Mouse (Mus musculus) megakaryocyte, embryonic 14.5 days (primary cell): ENCODE measurements around the gene Dapl1. TPM values are rescaled to one million over a fixed set of nuclear protein-coding genes. Genes with fewer than 3 reads are reported as not detected.

Experiments used
- H3K27me3 ChIP-seq: replicated peaks from 2 replicates; pipeline ENCODE3; 2012; ENCODE audit warnings: inconsistent platforms
- H3K36me3 ChIP-seq: replicated peaks from 2 replicates; pipeline ENCODE3; 2012; ENCODE audit warnings: low read length, inconsistent platforms, mixed read lengths
- H3K4me1 ChIP-seq: 2 replicates; pipeline ENCODE4 v1.6.1; 2012; ENCODE audit warnings: inconsistent platforms
- H3K4me3 ChIP-seq: replicated peaks from 2 replicates; pipeline ENCODE3; 2012; ENCODE audit warnings: moderate library complexity, mild to moderate bottlenecking, inconsistent platforms
- H3K9me3 ChIP-seq: 2 replicates; pipeline ENCODE4 v1.6.1; 2012; ENCODE audit warnings: inconsistent platforms
- FLI1 ChIP-seq: IDR thresholded peaks from 2 replicates; pipeline ENCODE4 v1.6.1; 2012; ENCODE audit warnings: low read length, inconsistent platforms, mixed read lengths
- GATA1 ChIP-seq: IDR thresholded peaks from 3 replicates; pipeline ENCODE4 v1.6.1; 2012; ENCODE audit warnings: mixed read lengths, low read length, inconsistent platforms, borderline replicate concordance
- polyA plus RNA-seq: library from polyadenylated mRNA; stranded (reverse); fragments of >175 nt; gene quantifications from 2 replicates; pipeline ENCODE4 v1.2.3, GENCODE M21; 2012; ENCODE audit warnings: low replicate concordance; ENCODE audit not compliant: insufficient read depth

Gene Dapl1
- polyA plus RNA-seq, 1 experiment = not detected

DNA sequence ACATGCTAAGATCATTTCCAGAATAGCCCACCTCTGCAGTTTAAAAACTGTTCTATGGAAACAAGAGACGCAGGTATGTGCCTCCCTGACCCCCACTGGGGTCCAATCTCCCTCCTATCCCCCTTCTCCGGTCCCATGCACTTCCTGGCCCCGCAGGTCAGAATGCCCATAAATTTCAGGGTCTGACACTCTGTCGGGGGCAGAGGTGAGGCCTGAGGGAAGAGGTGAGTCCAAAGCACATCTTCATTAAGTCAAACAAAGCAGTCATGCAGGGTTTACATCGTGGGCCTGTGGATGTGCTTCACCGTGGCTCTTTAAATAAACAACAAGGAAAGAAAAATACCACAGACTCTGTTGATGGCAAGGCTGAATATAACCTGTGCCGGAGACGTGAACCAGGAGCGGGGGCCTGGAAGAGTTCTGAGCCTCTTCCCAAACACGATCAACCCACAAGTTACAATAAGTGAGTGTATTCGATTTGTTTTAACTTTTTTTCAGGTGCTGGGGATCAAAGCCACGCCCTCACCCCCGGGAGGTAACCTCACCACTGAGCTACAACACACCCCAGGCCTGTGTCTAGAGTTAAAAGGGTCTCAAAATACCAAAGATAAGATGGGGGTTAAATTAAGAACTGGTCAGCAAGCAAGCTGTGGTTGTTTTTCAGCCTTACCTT, 59.9 kb downstream of the Dapl1 start:
- Histone ChIP-seq H3K4me3 (no peak overlapping the region), H3K4me1 (peaks cover 4% of the 10 kb centered on the region), H3K36me3 (no peaks in the 10 kb centered on the region), H3K27me3 (peaks cover 12% of the 10 kb centered on the region), H3K9me3 (peaks cover 7% of the 10 kb centered on the region)
- no peak for TF ChIP-seq GATA1
- no peak for TF ChIP-seq FLI1

DNA sequence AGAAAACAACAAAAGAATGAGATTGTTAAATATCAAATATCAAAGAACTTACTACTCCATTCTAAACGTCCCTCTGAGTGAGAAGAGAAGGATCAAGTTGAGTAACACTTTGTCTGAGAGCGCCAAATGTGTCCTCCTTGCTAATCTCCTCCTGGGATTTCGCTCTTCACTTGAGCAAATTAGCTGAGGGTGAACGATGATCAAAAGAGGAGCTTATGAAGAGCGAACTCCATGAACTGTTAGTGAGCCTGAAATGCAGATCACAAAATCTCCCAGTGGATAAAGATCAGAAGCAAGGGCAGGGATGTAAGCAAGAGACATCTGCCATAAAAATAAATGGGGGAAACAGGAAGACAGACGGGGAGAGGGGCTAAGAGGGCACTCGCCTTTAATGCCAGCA, 60.5 kb downstream of the Dapl1 start:
- Histone ChIP-seq H3K27me3 (peaks cover 12% of the 10 kb centered on the region), H3K4me1 (no peaks in the 10 kb centered on the region; the same call in 1 of the 2 replicates), H3K36me3 (no peaks in the 10 kb centered on the region), H3K4me3 (no peak overlapping the region), H3K9me3 (peaks cover 12% of the 10 kb centered on the region)
- TF ChIP-seq FLI1 (no peak), GATA1 (no peak)

DNA sequence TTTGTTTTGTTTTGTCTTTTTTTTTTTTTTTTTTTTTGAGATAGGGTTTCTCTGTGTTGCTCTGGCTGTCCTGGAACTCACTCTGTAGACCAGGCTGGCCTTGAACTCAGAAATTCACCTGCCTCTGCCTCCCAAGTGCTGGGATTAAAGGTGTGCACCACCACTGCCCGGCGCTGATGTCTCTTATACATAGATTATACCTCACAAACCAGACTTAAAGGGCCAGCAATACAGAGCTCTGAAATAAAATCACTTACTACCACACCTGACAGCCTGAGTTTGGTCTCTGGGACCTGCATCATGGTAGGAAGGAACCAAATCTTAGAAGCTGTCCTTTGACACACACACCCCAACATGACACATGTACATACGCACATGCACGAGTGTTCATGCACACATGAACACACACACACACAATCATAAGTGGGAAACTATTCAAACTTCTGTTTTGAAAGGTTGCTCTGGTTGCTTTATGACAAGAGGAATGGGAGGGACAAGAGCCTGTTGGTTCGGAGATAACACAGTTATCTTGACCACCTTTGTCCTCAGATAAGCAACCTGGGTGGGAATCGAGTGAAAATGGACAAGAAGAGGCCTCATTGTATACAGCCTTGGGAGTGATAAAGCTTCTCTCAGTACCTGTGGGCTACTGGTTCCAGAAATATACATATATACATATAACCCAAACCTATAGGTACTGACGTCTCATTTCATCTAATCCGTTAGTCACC, 63.1 kb downstream of the Dapl1 start:
- H3K4me1 ChIP-seq = no peaks in the 10 kb centered on the region
- H3K4me3 ChIP-seq = no peak overlapping the region
- H3K9me3 ChIP-seq = peaks cover 12% of the 10 kb centered on the region
- no peaks in the 10 kb centered on the region for H3K36me3 ChIP-seq
- TF ChIP-seq FLI1 (no peak), GATA1 (no peak)
- H3K27me3 ChIP-seq = peaks cover 9% of the 10 kb centered on the region

DNA sequence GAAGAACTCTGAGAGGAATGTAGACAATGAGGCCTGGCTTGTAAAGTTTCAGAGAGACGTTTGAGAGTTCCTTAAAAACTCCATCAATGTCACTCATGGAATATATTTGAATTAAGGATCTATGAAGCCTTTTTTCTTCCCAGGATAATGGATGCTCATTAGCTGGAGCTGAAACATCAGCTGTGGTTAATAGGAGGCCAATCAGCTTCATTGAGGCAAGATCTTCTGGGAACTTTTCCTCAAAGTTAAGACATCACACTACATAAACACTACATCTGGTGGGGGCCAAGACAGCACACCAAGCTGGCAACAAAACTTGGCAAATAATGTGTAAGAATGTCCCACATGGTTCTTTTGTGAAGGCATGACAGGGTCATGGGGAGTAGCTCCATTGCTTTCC, 68.3 kb downstream of the Dapl1 start:
- no peaks in the 10 kb centered on the region for H3K4me1 ChIP-seq
- peaks cover 19% of the 10 kb centered on the region for H3K9me3 ChIP-seq
- no peak overlapping the region for H3K4me3 ChIP-seq
- H3K36me3 ChIP-seq = no peaks in the 10 kb centered on the region
- TF ChIP-seq GATA1 (no peak), FLI1 (no peak)
- H3K27me3 ChIP-seq = peaks cover 3% of the 10 kb centered on the region

DNA sequence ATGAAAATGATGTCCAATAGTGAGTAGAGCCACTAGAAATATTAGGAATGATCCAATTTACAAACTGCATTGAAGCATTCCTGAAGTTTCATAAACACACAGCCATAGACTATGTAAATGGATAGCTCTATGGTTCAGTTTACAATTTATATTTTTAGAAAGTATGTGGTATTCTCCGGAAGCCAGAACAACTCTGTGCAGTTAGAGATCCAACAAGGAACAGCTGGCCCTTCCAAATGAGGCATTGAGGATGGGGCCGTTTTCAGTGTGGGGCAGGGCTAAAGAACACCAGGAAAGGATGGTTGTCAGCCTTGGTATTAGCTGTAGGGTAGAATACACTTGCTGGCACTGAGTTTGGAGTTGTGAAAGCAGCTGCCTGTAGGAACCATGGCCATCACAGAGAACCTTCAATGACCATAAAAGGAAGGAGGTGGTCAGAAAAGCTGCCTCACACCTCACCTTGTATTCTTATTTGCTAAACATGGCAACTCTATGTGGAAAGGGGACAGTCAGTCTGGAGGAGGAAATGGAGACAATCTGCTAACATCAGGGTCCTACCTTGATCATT, 70.0 kb downstream of the Dapl1 start:
- H3K9me3 ChIP-seq = peaks cover 12% of the 10 kb centered on the region
- TF ChIP-seq FLI1 = no peak
- TF ChIP-seq GATA1 = no peak
- no peak overlapping the region for H3K4me3 ChIP-seq
- peaks cover 5% of the 10 kb centered on the region for H3K27me3 ChIP-seq
- H3K36me3 ChIP-seq = no peaks in the 10 kb centered on the region
- no peaks in the 10 kb centered on the region for H3K4me1 ChIP-seq

Other genes starting within 250 kb of the Dapl1 start
- gene Tanc1, start 127.4 kb downstream of the Dapl1 start, polyA plus RNA-seq = 0.91 and 1.00 TPM in 2 replicates